Mouse (Mus musculus) limb, embryonic 11.5 days (tissue): Measurements from ENCODE around the gene Lnx2. TPM values are rescaled to one million over a fixed set of nuclear protein-coding genes. Genes with fewer than 3 reads are reported as not detected.

Experiments
- ATAC-seq: fragments of 200-750 bp; cut with Nextera tagmentation; 2 replicates; pipeline ENCODE4 v1.8.0; 2017; ENCODE audit warnings: low read depth; ENCODE audit not compliant: insufficient number of reproducible peaks, low FRiP score, low TSS enrichment
- DNase-seq: peaks from one replicate; pipeline ENCODE4 v3.0.0-alpha.2; 2015; ENCODE audit warnings: low spot score
- H3K27ac ChIP-seq: fragments of 300-500 bp; sonication (generic); replicated peaks from 2 replicates; pipeline ENCODE4 v1.5.1; 2014; ENCODE audit warnings: low read depth, mild to moderate bottlenecking, low read length
- H3K27me3 ChIP-seq: fragments of 300-500 bp; sonication (generic); 2 replicates; pipeline ENCODE4 v1.6.1; 2014; ENCODE audit warnings: mild to moderate bottlenecking, low read length, mixed read lengths; ENCODE audit not compliant: control insufficient read depth, insufficient read depth
- H3K36me3 ChIP-seq: fragments of 300-500 bp; sonication (generic); 2 replicates; pipeline ENCODE4 v1.6.1; 2014; ENCODE audit warnings: mild to moderate bottlenecking, low read length, moderate library complexity, mixed read lengths; ENCODE audit not compliant: control insufficient read depth, insufficient read depth
- H3K4me1 ChIP-seq: fragments of 300-500 bp; sonication (generic); 2 replicates; pipeline ENCODE4 v1.6.1; 2014; ENCODE audit warnings: low read length, mixed read lengths; ENCODE audit not compliant: control insufficient read depth, insufficient read depth
- H3K4me2 ChIP-seq: fragments of 300-500 bp; sonication (generic); 2 replicates; pipeline ENCODE4 v1.6.1; 2014; ENCODE audit warnings: low read depth, mild to moderate bottlenecking, moderate library complexity; ENCODE audit not compliant: severe bottlenecking
- H3K4me3 ChIP-seq: fragments of 300-500 bp; sonication (generic); 2 replicates; pipeline ENCODE4 v1.5.1; 2014; ENCODE audit warnings: low read depth, low read length
- H3K9ac ChIP-seq: fragments of 300-500 bp; sonication (generic); 2 replicates; pipeline ENCODE4 v1.6.1; 2014; ENCODE audit warnings: mild to moderate bottlenecking, low read length
- H3K9me3 ChIP-seq: fragments of 300-500 bp; sonication (generic); 2 replicates; pipeline ENCODE4 v1.6.1; 2016; ENCODE audit warnings: low read length; ENCODE audit not compliant: control insufficient read depth
- whole genome bisulfite sequencing: fragments of 180-500 bp; shearing (Covaris S2); extraction: QIAGEN DNeasy Blood & Tissue Kit; methylation state at CpG from one replicate; pipeline ENCODE4 v1.1.7; 2014; 5-methylcytosine and 5-hydroxymethylcytosine counted together
- polyA plus RNA-seq: library from polyadenylated mRNA; unstranded; fragments of >200 nt; fragmentation: Nextera tagmentation; extraction: Ambion mirVana; gene quantifications from 2 replicates; pipeline ENCODE4 v1.2.1, GENCODE M21; 2014

Lnx2 gene
- polyA plus RNA-seq, 1 experiment from 2014 or later: 12.3 TPM

DNA sequence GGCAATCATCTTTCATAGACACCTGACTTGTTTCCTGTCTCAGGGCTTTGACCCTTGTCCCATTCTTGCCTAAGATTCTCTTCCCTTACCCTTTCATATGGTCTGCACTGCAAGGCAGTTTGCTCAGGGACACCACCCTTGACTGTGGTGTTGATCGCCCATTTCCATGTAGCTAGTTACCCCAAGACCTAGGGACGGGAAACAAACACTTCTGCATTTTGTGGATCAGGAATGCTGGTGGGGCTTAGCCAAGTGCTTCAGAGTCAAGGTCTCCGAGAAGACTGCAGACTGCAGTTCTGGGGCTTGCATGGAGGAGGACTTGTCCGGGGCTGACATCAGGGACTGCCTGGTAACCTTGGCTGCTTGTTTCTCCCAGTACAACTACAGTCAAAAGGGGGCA, 10.4 kb upstream of the Lnx2 start:
- Histone ChIP-seq H3K9me3 (no peaks in the 10 kb centered on the region), H3K4me1 (no peaks in the 10 kb centered on the region), H3K9ac (no peak overlapping the region), H3K27ac (no peak overlapping the region), H3K27me3 (no peaks in the 10 kb centered on the region), H3K4me3 (no peak overlapping the region), H3K36me3 (peaks cover 5% of the 10 kb centered on the region), H3K4me2 (no peak overlapping the region)
- 91% methylated on average over 4 of the region's 4 CpGs for WGBS
- DNase-seq: no peak
- no peak for ATAC-seq

DNA sequence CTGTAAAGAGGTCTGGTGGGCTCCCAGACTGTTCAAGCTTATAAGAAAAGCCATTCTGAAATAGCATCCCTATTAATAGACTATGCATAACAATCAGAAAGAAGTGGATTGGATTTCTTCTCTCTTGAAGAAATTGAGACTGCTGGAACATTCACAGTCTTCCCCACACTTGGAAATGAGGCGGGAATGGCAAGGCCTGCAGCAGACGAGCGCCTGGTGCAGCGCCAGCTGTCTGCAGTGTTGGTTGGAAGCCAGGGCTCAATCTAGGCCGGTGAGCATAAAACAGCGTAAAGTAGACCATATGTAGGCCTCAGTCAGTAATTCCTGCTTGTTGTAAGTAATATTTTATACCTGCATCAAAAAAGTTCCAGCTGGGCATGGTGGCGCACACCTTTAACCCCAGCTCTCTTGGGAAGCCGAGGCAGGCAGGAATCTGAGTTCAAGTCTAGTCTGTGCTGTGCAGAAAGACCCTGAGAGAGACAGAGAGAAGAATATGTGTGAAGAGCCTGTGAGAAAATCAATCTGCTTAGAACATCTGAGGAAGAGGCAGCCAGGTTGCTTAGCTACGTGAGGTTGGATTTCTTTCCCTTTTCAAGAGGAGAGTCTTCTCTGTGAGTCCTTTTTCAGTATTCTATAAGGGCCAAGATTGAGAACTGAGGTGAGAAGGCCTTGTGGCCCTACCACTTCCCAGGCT, 9.0 kb upstream of the Lnx2 start:
- H3K27ac ChIP-seq: no peak overlapping the region
- H3K4me1 ChIP-seq: no peaks in the 10 kb centered on the region
- H3K4me2 ChIP-seq: no peak overlapping the region
- H3K9me3 ChIP-seq: no peaks in the 10 kb centered on the region
- WGBS: 93% methylated on average over 9 of the region's 9 CpGs
- DNase-seq: no peak
- H3K9ac ChIP-seq: no peak overlapping the region
- no peak for ATAC-seq
- no peaks in the 10 kb centered on the region for H3K27me3 ChIP-seq
- peaks cover 5% of the 10 kb centered on the region for H3K36me3 ChIP-seq
- H3K4me3 ChIP-seq: no peak overlapping the region

DNA sequence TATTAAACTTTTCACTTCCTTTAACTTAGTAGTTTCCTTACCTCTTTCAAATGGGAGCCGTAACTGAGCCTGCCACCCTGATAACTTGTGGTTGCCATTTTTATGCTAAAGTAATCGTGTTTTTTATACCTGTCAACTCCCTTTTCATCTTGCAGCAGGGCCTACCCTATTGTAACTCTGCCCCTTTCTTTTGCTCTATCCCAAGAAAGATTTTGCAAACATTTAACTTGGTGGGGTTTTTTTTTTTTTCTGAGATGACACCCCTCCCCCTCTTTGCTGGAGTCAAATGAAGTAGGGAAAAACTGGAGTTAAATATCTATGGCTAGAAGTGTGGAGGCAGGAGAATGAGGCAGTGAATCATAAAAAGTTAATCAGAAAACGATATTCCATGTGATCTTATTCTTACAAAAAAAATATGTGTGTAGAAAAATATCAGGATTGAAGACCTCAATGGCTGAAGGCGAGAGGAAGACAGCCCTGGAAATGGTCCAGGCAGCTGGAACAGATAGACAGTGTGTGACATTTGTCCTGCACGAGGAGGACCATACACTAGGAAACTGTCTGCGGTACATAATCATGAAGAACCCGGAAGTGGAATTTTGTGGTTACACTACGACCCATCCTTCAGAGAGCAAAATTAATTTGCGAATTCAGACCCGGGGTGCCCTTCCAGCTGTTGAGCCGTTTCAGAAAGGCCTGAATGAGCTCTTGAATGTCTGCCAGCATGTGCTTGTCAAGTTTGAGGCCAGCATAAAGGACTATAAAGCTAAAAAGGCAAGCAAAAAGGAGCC, 1.9 kb upstream of the Lnx2 start:
- peak overlapping the region; percentile 85 for H3K4me2 ChIP-seq
- H3K4me3 ChIP-seq: peak overlapping the region; percentile 81
- 0 out of 2 replicates have a peak, but pooled peaks cover 3% of the 10 kb centered on the region for H3K4me1 ChIP-seq
- 72% methylated on average over 11 of the region's 11 CpGs for WGBS
- H3K9ac ChIP-seq: peak overlapping the region; percentile 72
- no peaks in the 10 kb centered on the region for H3K36me3 ChIP-seq
- H3K9me3 ChIP-seq: no peaks in the 10 kb centered on the region
- H3K27me3 ChIP-seq: no peaks in the 10 kb centered on the region
- H3K27ac ChIP-seq: no peak overlapping the region
- ATAC-seq (no peak), DNase-seq (no peak)

DNA sequence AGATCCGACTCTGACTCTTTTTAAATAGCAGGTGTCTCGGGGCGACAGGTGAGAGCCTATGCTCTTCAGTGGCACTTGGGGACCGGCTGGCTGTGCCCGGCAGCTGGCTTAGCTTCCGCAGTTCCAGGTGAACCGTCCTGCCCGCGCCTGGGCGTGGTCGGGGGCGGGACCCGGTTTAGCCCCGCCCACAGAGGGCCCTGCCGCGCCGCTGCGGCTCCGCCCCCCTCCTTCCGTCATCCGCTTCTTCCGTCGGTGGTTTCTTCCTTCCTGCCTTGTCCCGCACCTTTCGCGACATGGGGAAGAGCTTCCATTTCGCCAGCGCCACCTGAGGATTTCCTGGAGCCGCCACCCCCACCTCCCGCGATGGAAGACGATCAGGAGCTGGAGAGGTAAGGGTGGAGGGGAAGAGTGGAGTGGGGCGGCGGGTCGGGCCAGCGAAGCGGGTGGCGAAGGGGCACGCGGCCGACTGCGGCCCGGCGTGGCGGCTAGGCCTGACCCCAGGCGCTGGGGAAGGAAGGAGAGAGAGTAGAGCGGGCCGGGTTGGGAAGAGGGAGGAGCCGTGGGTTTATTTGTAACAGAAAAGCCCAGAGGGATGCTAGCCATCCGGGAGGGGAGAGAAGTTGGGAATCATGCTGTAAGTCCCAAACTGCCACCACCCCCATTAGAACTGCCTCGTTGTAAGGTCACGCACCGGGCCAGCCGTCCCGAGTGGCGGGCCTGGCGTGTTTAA, 1.1 kb upstream of the Lnx2 start:
- ATAC-seq: peak; percentile 65

DNA sequence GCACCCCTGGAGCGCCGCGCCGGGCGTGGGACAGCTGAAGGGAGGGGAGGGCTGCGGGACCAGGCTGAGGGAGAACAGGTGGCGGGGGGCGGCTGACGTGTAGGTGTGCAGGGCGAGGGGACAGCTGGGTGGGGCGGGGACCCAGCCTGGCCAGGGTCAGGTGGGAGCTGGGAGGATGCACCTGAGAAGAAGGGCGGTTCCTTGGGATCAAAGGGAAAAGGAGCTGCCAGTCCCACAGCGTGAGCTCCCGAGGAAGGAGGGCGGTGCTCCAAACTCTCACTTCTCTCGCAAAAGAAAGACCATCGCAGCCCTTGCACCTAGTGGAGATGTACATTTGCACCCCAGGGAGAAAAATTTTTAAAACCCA, 396 bp upstream of the Lnx2 start, which contains the start of gene Polr1d:
Gene Polr1d, plus strand, starts transcription at position 252 of the 367 bp plus-strand sequence.
- DNase-seq (no peak), ATAC-seq (peak; percentile 69)
- no peaks in the 10 kb centered on the region for H3K9me3 ChIP-seq
- peak within 1 kb of the TSS; percentile 81 for H3K4me3 ChIP-seq
- H3K27ac ChIP-seq: peak within 1 kb of the TSS; percentile 76
- 0% methylated on average over 15 of the region's 17 CpGs for WGBS
- 0 out of 2 replicates have a peak, but pooled peaks cover 3% of the 10 kb centered on the region for H3K4me1 ChIP-seq
- H3K9ac ChIP-seq: peak within 1 kb of the TSS; percentile 76
- H3K27me3 ChIP-seq: no peaks in the 10 kb centered on the region
- no peaks in the 10 kb centered on the region for H3K36me3 ChIP-seq
- peak within 1 kb of the TSS; percentile 85 for H3K4me2 ChIP-seq

More for the DNA sequence above, 1.1 kb upstream of the Lnx2 start:
- no peaks in the 10 kb centered on the region for H3K36me3 ChIP-seq
- no peaks in the 10 kb centered on the region for H3K27me3 ChIP-seq
- 0 out of 2 replicates have a peak, but pooled peaks cover 3% of the 10 kb centered on the region for H3K4me1 ChIP-seq
- under 1% methylated on average over 57 of the region's 57 CpGs for WGBS
- H3K9me3 ChIP-seq: no peaks in the 10 kb centered on the region
- H3K27ac ChIP-seq: no peak overlapping the region
- H3K4me2 ChIP-seq: peak overlapping the region; percentile 85
- peak overlapping the region; percentile 72 for H3K9ac ChIP-seq
- peak overlapping the region; percentile 81 for H3K4me3 ChIP-seq
- peak; percentile 93 for DNase-seq

DNA sequence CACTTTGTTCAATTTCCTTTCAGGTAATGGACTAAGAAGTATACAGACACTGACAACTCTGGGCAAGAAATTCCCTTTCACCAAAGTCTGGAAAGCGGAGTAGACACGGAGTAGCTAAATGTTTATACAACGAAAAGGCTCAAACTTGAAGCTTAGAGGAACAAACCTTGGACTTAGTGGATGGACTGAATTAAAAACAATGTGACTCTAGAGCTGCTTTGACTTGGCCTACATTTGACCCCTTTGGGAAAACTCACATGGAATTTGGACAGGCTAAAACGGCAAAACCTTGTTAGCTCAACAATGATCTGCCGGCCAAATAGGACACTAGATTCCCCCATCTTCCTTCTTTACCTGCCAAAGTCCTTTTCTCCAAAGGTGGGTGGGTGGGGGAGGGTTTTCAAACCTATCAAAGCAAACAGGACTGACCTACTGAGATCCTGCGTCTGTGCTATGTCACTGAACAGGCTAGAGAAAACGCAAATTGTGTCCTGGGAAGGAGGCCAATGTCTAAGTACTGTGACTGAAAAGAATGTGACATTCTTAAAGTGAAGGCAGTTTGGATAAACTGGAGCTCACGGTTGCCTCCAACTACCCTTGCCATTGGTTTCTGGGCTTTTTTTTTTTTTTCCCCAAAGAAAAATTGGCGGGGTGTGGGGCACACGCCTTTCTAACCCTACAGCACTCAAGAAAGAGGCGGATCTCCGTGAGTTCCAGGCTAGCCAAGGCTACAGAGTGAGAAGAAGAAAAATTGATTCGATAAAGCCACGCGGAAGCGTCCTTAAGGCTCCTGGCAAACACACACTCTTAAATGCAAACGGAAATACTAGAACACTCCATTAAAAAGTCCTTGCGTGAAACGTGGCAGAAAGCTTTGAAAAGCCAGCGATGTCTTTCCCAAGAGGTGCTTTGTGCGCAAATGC, 1.0 kb downstream of the Lnx2 start:
- H3K4me2 ChIP-seq: peak overlapping the region; percentile 85
- no peaks in the 10 kb centered on the region for H3K36me3 ChIP-seq
- peak; percentile 39 for DNase-seq
- WGBS: 18% methylated on average over 21 of the region's 21 CpGs
- peak overlapping the region; percentile 76 for H3K9ac ChIP-seq
- no peak overlapping the region for H3K27ac ChIP-seq
- H3K4me3 ChIP-seq: peak overlapping the region; percentile 81
- H3K4me1 ChIP-seq: 0 out of 2 replicates have a peak, but pooled peaks cover 3% of the 10 kb centered on the region
- no peaks in the 10 kb centered on the region for H3K27me3 ChIP-seq
- H3K9me3 ChIP-seq: no peaks in the 10 kb centered on the region
- no peak for ATAC-seq

DNA sequence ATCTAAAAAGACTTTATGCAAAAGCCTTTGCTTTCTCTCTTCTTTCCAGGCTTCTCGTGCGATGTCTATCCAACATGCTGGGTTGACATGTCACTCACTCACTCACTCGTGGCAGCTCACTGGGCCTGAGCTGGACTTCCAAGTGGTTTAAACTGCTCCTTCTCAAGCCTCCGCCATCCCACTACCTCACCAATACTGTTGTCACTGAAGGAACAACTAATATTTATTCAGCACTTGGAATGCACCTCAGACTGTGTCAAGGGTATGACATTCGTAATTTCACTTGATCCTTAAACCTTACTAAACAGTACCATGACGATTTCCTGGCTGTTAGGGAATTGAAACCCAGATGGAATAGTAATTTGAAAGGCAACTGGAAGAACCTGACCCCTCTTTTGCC, 2.6 kb downstream of the Lnx2 start:
- Histone ChIP-seq H3K9ac (no peak overlapping the region), H3K9me3 (no peaks in the 10 kb centered on the region), H3K36me3 (no peaks in the 10 kb centered on the region), H3K4me1 (0 out of 2 replicates have a peak, but pooled peaks cover 3% of the 10 kb centered on the region), H3K4me3 (no peak overlapping the region), H3K4me2 (no peak overlapping the region), H3K27me3 (no peaks in the 10 kb centered on the region), H3K27ac (no peak overlapping the region)
- DNase-seq (no peak), ATAC-seq (no peak)
- WGBS: 90% methylated on average over 6 of the region's 6 CpGs
